Mouse (Mus musculus): Measurements from ENCODE around the gene Dok1. TPM values are rescaled to one million over a fixed set of nuclear protein-coding genes. Genes with fewer than 3 reads are reported as not detected.

Dok1 gene
- total RNA-seq, 2 experiments from 2014 or later = 10.2 to 23.5 TPM

- ATAC-seq (ENCODE audit: poor library complexity, severe bottlenecking) = peak; percentile 13; the same call in 1 of the 2 replicates
Observed at GRCm38 (mm10) chr6:83053136-83053960, 20.1 kb upstream of the Dok1 start.

- ATAC-seq (ENCODE audit: poor library complexity, severe bottlenecking) = no peak
Observed at GRCm38 (mm10) chr6:83049367-83049766, 16.1 kb upstream of the Dok1 start.

GRCm38 (mm10) chr6:83044742-83045141 is 11.5 kb upstream of the Dok1 start:
- peak; percentile 67 for ATAC-seq (ENCODE audit: poor library complexity, severe bottlenecking)

- no peak for ATAC-seq (ENCODE audit: poor library complexity, severe bottlenecking)
Observed at GRCm38 (mm10) chr6:83043993-83044392, 10.7 kb upstream of the Dok1 start.

GRCm38 (mm10) chr6:83043561-83043960 is 10.3 kb upstream of the Dok1 start:
- no peak for ATAC-seq (ENCODE audit: poor library complexity, severe bottlenecking)

GRCm38 (mm10) chr6:83040601-83041000 is 7.3 kb upstream of the Dok1 start:
- no peak for ATAC-seq (ENCODE audit: poor library complexity, severe bottlenecking)

- peak; percentile 89 for ATAC-seq (ENCODE audit: poor library complexity, severe bottlenecking)
Observed at GRCm38 (mm10) chr6:83038496-83039012, 5.3 kb upstream of the Dok1 start.

- ATAC-seq (ENCODE audit: poor library complexity, severe bottlenecking) = no peak
Observed at GRCm38 (mm10) chr6:83037188-83037587, 3.9 kb upstream of the Dok1 start.

GRCm38 (mm10) chr6:83034463-83035055 is 1.3 kb upstream of the Dok1 start:
- no peak for ATAC-seq (ENCODE audit: poor library complexity, severe bottlenecking)

- peak; percentile 68 for ATAC-seq (ENCODE audit: poor library complexity, severe bottlenecking)
Observed at GRCm38 (mm10) chr6:83032769-83033191, 491 bp downstream of the Dok1 start.

GRCm38 (mm10) chr6:83031921-83032590 is 1.2 kb downstream of the Dok1 start:
- ATAC-seq (ENCODE audit: poor library complexity, severe bottlenecking) = no peak

- ATAC-seq (ENCODE audit: poor library complexity, severe bottlenecking) = no peak
Observed at GRCm38 (mm10) chr6:83031111-83031510, 2.2 kb downstream of the Dok1 start.

GRCm38 (mm10) chr6:83029777-83030176 is 3.5 kb downstream of the Dok1 start:
- no peak for ATAC-seq (ENCODE audit: poor library complexity, severe bottlenecking)

- ATAC-seq (ENCODE audit: poor library complexity, severe bottlenecking) = no peak
Observed at GRCm38 (mm10) chr6:83027706-83028105, 5.6 kb downstream of the Dok1 start.

- no peak for ATAC-seq (ENCODE audit: poor library complexity, severe bottlenecking)
Observed at GRCm38 (mm10) chr6:83027293-83027692, 6.0 kb downstream of the Dok1 start.

- ATAC-seq (ENCODE audit: poor library complexity, severe bottlenecking) = no peak
Observed at GRCm38 (mm10) chr6:83025221-83025620, 8.1 kb downstream of the Dok1 start.

GRCm38 (mm10) chr6:83024421-83024820 is 8.8 kb downstream of the Dok1 start:
- ATAC-seq (ENCODE audit: poor library complexity, severe bottlenecking) = no peak

- ATAC-seq (ENCODE audit: poor library complexity, severe bottlenecking) = no peak
Observed at GRCm38 (mm10) chr6:83023786-83024185, 9.5 kb downstream of the Dok1 start.

- no peak for ATAC-seq (ENCODE audit: poor library complexity, severe bottlenecking)
Observed at GRCm38 (mm10) chr6:83023008-83023407, 10.3 kb downstream of the Dok1 start.

- no peak for ATAC-seq (ENCODE audit: poor library complexity, severe bottlenecking)
Observed at GRCm38 (mm10) chr6:83020836-83021593, 12.3 kb downstream of the Dok1 start.

GRCm38 (mm10) chr6:83020121-83020520 is 13.2 kb downstream of the Dok1 start:
- ATAC-seq (ENCODE audit: poor library complexity, severe bottlenecking) = no peak

All from megakaryocyte, adult 5-6 weeks (primary cell).